Mouse (Mus musculus): ENCODE measurements around the gene Fuca2. TPM values are rescaled to one million over a fixed set of nuclear protein-coding genes. Genes with fewer than 3 reads are reported as not detected.
A peak's percentile ranks its signal among the peaks of the same experiment; 100 is the strongest.

Fuca2 gene
- polyA plus RNA-seq, 1 experiment, result 120 TPM

GRCm38 (mm10) chr10:13554316-13554715, 55.0 kb downstream of the Fuca2 start:
- Histone ChIP-seq H3K4me1 (ENCODE audit: control insufficient read depth, insufficient read depth, low read length) (no peaks in the 10 kb centered on the region; the same call in 1 of the 2 replicates), H3K27ac (ENCODE audit: insufficient read depth, low read depth, low read length) (no peak overlapping the region), H3K36me3 (ENCODE audit: control insufficient read depth, insufficient read depth, low read length) (no peaks in the 10 kb centered on the region), H3K27me3 (replicated peaks; ENCODE audit: control insufficient read depth, insufficient read depth, low read length) (no peaks in the 10 kb centered on the region), H3K4me3 (ENCODE audit: insufficient read depth, low read depth, low read length) (no peak overlapping the region)
- no peak for DNase-seq
- TF ChIP-seq CTCF (conservative IDR thresholded peaks at IDR 0.05; ENCODE audit: insufficient read depth, insufficient read length, low read depth, low read length), result no peak
- no peak for TF ChIP-seq POLR2A (IDR thresholded peaks at IDR 0.05; ENCODE audit: low read depth, low read length)
- 86% methylated on average over 1 of the region's 1 CpGs for WGBS

DNA sequence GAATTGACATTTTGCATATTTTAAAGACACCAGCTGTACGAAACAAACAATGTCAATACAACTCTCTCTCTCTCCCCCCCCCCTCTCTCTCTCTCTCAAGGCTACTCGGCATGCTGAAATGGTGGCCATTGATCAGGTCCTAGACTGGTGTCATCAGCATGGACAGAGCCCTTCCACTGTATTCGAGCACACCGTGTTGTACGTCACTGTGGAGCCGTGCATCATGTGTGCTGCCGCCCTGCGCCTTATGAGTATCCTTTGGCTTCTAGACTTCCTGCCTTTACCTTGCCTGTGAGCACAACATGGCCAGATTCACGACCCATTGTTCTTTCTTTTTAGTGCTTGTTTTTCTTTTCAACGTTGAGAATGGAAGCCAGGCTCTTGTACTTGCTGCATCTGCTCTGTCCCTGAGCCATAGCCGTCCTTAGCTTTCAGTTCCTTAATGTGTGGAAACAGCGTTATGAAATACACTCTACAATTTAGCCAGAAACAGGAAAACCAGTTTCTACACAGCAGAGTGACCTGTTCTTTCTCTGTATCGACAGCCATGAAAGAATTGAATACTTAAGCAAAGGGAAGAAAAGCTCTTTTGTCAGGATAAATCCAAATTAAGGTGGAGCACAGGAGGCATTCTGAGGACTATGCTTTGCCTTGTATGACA, 60.8 kb downstream of the Fuca2 start:
- no peak for TF ChIP-seq POLR2A (IDR thresholded peaks at IDR 0.05; ENCODE audit: low read depth, low read length)
- no peak for TF ChIP-seq CTCF (conservative IDR thresholded peaks at IDR 0.05; ENCODE audit: insufficient read depth, insufficient read length, low read depth, low read length)
- no peak for DNase-seq
- H3K4me3 ChIP-seq (ENCODE audit: insufficient read depth, low read depth, low read length), result no peak overlapping the region
- H3K4me1 ChIP-seq (ENCODE audit: control insufficient read depth, insufficient read depth, low read length), result no peaks in the 10 kb centered on the region
- no peaks in the 10 kb centered on the region for H3K36me3 ChIP-seq (ENCODE audit: control insufficient read depth, insufficient read depth, low read length)
- no peak overlapping the region for H3K27ac ChIP-seq (ENCODE audit: insufficient read depth, low read depth, low read length)
- WGBS, result 87% methylated on average over 13 of the region's 13 CpGs
- no peaks in the 10 kb centered on the region for H3K27me3 ChIP-seq (replicated peaks; ENCODE audit: control insufficient read depth, insufficient read depth, low read length)

GRCm38 (mm10) chr10:13564364-13565079, 65.2 kb downstream of the Fuca2 start:
- peak; percentile 50 for DNase-seq
- H3K4me1 ChIP-seq (ENCODE audit: control insufficient read depth, insufficient read depth, low read length), result no peaks in the 10 kb centered on the region
- 23% methylated on average over 24 of the region's 24 CpGs for WGBS
- no peaks in the 10 kb centered on the region for H3K27me3 ChIP-seq (replicated peaks; ENCODE audit: control insufficient read depth, insufficient read depth, low read length)
- H3K36me3 ChIP-seq (ENCODE audit: control insufficient read depth, insufficient read depth, low read length), result no peaks in the 10 kb centered on the region
- peak; percentile 81 for TF ChIP-seq CTCF (conservative IDR thresholded peaks at IDR 0.05; ENCODE audit: insufficient read depth, insufficient read length, low read depth, low read length)
- no peak for TF ChIP-seq POLR2A (IDR thresholded peaks at IDR 0.05; ENCODE audit: low read depth, low read length)
- H3K4me3 ChIP-seq (ENCODE audit: insufficient read depth, low read depth, low read length), result no peak overlapping the region
- H3K27ac ChIP-seq (ENCODE audit: insufficient read depth, low read depth, low read length), result no peak overlapping the region

GRCm38 (mm10) chr10:13565080-13565448, 65.7 kb downstream of the Fuca2 start:
- H3K4me3 ChIP-seq (ENCODE audit: insufficient read depth, low read depth, low read length), result no peak overlapping the region
- H3K36me3 ChIP-seq (ENCODE audit: control insufficient read depth, insufficient read depth, low read length), result no peaks in the 10 kb centered on the region
- WGBS, result 16% methylated on average over 8 of the region's 8 CpGs
- no peaks in the 10 kb centered on the region for H3K27me3 ChIP-seq (replicated peaks; ENCODE audit: control insufficient read depth, insufficient read depth, low read length)
- no peak overlapping the region for H3K27ac ChIP-seq (ENCODE audit: insufficient read depth, low read depth, low read length)
- DNase-seq, result no peak
- H3K4me1 ChIP-seq (ENCODE audit: control insufficient read depth, insufficient read depth, low read length), result no peaks in the 10 kb centered on the region
- TF ChIP-seq POLR2A (IDR thresholded peaks at IDR 0.05; ENCODE audit: low read depth, low read length), result no peak
- TF ChIP-seq CTCF (conservative IDR thresholded peaks at IDR 0.05; ENCODE audit: insufficient read depth, insufficient read length, low read depth, low read length), result no peak

DNA sequence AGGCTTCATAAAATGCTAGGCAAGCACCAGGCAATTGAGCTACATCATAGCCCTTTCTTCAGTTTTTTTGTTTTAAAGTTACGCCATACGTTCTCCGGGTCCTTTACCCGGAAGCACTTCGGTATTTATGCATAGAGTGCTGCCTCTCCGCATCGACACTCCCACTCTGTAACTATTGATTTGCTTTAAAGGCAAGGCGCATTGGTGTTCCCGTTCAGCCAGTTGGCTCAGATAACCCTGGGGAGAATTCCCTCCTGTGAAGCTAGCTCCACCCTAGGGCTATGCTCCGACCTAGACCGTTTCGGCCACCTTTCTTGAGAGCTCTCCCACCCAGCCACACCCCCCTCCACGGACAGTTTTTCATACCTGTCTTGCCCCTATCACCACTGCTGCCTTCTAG, 67.1 kb downstream of the Fuca2 start:
- H3K27me3 ChIP-seq (replicated peaks; ENCODE audit: control insufficient read depth, insufficient read depth, low read length), result no peaks in the 10 kb centered on the region
- TF ChIP-seq POLR2A (IDR thresholded peaks at IDR 0.05; ENCODE audit: low read depth, low read length), result no peak
- TF ChIP-seq CTCF (conservative IDR thresholded peaks at IDR 0.05; ENCODE audit: insufficient read depth, insufficient read length, low read depth, low read length), result no peak
- H3K27ac ChIP-seq (ENCODE audit: insufficient read depth, low read depth, low read length), result no peak overlapping the region
- H3K4me1 ChIP-seq (ENCODE audit: control insufficient read depth, insufficient read depth, low read length), result no peaks in the 10 kb centered on the region
- H3K36me3 ChIP-seq (ENCODE audit: control insufficient read depth, insufficient read depth, low read length), result no peaks in the 10 kb centered on the region
- H3K4me3 ChIP-seq (ENCODE audit: insufficient read depth, low read depth, low read length), result no peak overlapping the region
- WGBS, result 65% methylated on average over 13 of the region's 13 CpGs
- no peak for DNase-seq

Other genes starting within 250 kb of the Fuca2 start
- gene Phactr2, start 25.1 kb upstream of the Fuca2 start, polyA plus RNA-seq (2012; rRNA removed), result 10.7 and 12.5 TPM in 2 replicates
- gene Adat2, start 53.4 kb downstream of the Fuca2 start, polyA plus RNA-seq (2012; rRNA removed), result 4.6 and 4.7 TPM in 2 replicates
- gene Pex3, start 53.6 kb downstream of the Fuca2 start, polyA plus RNA-seq (2012; rRNA removed), result 15.6 and 17.3 TPM in 2 replicates

Measured in kidney, adult 2 months (tissue).